Mouse (Mus musculus): Measurements from ENCODE around the gene Tmc3.

GRCm38 (mm10) chr7:83572451-83572850 lies 12.3 kb upstream of the Tmc3 start:
- TF ChIP-seq POLR2A (IDR thresholded peaks at IDR 0.05; ENCODE audit: low read depth, low read length) (no peak), CTCF (IDR thresholded peaks at IDR 0.05; ENCODE audit: borderline replicate concordance, insufficient read depth, low read length) (no peak)
